Mouse (Mus musculus) limb, embryonic 11.5 days (tissue): ENCODE results near the gene Prep. TPM values are rescaled to one million over a fixed set of nuclear protein-coding genes. Genes with fewer than 3 reads are reported as not detected.

ENCODE experiments used
- ATAC-seq: fragments of 200-750 bp; cut with Nextera tagmentation; 2 replicates; pipeline ENCODE4 v1.8.0; 2017; ENCODE audit warnings: low read depth; ENCODE audit not compliant: insufficient number of reproducible peaks, low FRiP score, low TSS enrichment
- DNase-seq: peaks from one replicate; pipeline ENCODE4 v3.0.0-alpha.2; 2015; ENCODE audit warnings: low spot score
- H3K27ac ChIP-seq: fragments of 300-500 bp; sonication (generic); replicated peaks from 2 replicates; pipeline ENCODE4 v1.5.1; 2014; ENCODE audit warnings: low read depth, mild to moderate bottlenecking, low read length
- H3K27me3 ChIP-seq: fragments of 300-500 bp; sonication (generic); 2 replicates; pipeline ENCODE4 v1.6.1; 2014; ENCODE audit warnings: mild to moderate bottlenecking, low read length, mixed read lengths; ENCODE audit not compliant: control insufficient read depth, insufficient read depth
- H3K36me3 ChIP-seq: fragments of 300-500 bp; sonication (generic); 2 replicates; pipeline ENCODE4 v1.6.1; 2014; ENCODE audit warnings: mild to moderate bottlenecking, low read length, moderate library complexity, mixed read lengths; ENCODE audit not compliant: control insufficient read depth, insufficient read depth
- H3K4me1 ChIP-seq: fragments of 300-500 bp; sonication (generic); 2 replicates; pipeline ENCODE4 v1.6.1; 2014; ENCODE audit warnings: low read length, mixed read lengths; ENCODE audit not compliant: control insufficient read depth, insufficient read depth
- H3K4me2 ChIP-seq: fragments of 300-500 bp; sonication (generic); 2 replicates; pipeline ENCODE4 v1.6.1; 2014; ENCODE audit warnings: low read depth, mild to moderate bottlenecking, moderate library complexity; ENCODE audit not compliant: severe bottlenecking
- H3K4me3 ChIP-seq: fragments of 300-500 bp; sonication (generic); 2 replicates; pipeline ENCODE4 v1.5.1; 2014; ENCODE audit warnings: low read depth, low read length
- H3K9ac ChIP-seq: fragments of 300-500 bp; sonication (generic); 2 replicates; pipeline ENCODE4 v1.6.1; 2014; ENCODE audit warnings: mild to moderate bottlenecking, low read length
- H3K9me3 ChIP-seq: fragments of 300-500 bp; sonication (generic); 2 replicates; pipeline ENCODE4 v1.6.1; 2016; ENCODE audit warnings: low read length; ENCODE audit not compliant: control insufficient read depth
- WGBS: fragments of 180-500 bp; shearing (Covaris S2); extraction: QIAGEN DNeasy Blood & Tissue Kit; methylation state at CpG from one replicate; pipeline ENCODE4 v1.1.7; 2014; 5-methylcytosine and 5-hydroxymethylcytosine counted together
- polyA plus RNA-seq: library from polyadenylated mRNA; unstranded; fragments of >200 nt; fragmentation: Nextera tagmentation; extraction: Ambion mirVana; gene quantifications from 2 replicates; pipeline ENCODE4 v1.2.1, GENCODE M21; 2014

Gene Prep
- polyA plus RNA-seq, 1 experiment from 2014 or later: 35.8 TPM

GRCm38 (mm10) chr10:45045268-45045928 is 21.6 kb upstream of the Prep start:
- no peaks in the 10 kb centered on the region for H3K9me3 ChIP-seq
- peaks cover 5% of the 10 kb centered on the region; the same call in 1 of the 2 replicates for H3K4me1 ChIP-seq
- H3K36me3 ChIP-seq: no peaks in the 10 kb centered on the region
- WGBS: 25% methylated on average over 12 of the region's 12 CpGs
- DNase-seq (peak; percentile 87), ATAC-seq (no peak)
- H3K27ac ChIP-seq: no peak overlapping the region
- H3K4me2 ChIP-seq: no peak overlapping the region
- H3K27me3 ChIP-seq: no peaks in the 10 kb centered on the region
- no peak overlapping the region for H3K9ac ChIP-seq
- H3K4me3 ChIP-seq: no peak overlapping the region

DNA sequence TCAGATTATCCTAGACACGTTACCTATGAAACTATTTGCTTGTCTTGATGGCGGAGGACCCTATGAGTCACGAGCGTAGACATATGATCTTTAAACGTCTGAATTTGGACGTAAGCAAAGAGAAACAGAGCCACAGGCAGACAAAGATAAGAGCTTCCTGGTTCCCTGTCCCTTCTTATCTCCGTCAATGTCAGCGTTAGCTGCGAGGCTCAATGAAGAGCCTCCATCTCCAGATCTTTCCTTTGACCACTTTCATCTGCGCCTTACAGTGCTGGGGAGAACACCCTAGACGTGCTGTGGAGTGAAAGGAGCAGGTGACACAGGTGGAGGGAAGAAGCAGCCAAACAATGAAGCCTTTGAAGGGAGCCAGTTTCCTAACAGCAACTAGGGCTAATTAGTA is 18.8 kb upstream of the Prep start:
- H3K27me3 ChIP-seq: no peaks in the 10 kb centered on the region
- no peak overlapping the region for H3K27ac ChIP-seq
- DNase-seq (no peak), ATAC-seq (no peak)
- H3K4me2 ChIP-seq: no peak overlapping the region
- H3K9me3 ChIP-seq: no peaks in the 10 kb centered on the region
- WGBS: 64% methylated on average over 11 of the region's 11 CpGs
- H3K4me1 ChIP-seq: peaks cover 5% of the 10 kb centered on the region; the same call in 1 of the 2 replicates
- H3K9ac ChIP-seq: no peak overlapping the region
- H3K36me3 ChIP-seq: no peaks in the 10 kb centered on the region
- no peak overlapping the region for H3K4me3 ChIP-seq

GRCm38 (mm10) chr10:45048622-45049021 is 18.4 kb upstream of the Prep start:
- ATAC-seq (no peak), DNase-seq (no peak)
- Histone ChIP-seq H3K36me3 (no peaks in the 10 kb centered on the region), H3K4me3 (no peak overlapping the region), H3K4me2 (no peak overlapping the region), H3K27me3 (no peaks in the 10 kb centered on the region), H3K27ac (no peak overlapping the region), H3K9me3 (no peaks in the 10 kb centered on the region), H3K4me1 (peaks cover 5% of the 10 kb centered on the region; the same call in 1 of the 2 replicates), H3K9ac (no peak overlapping the region)
- 53% methylated on average over 11 of the region's 11 CpGs for WGBS

GRCm38 (mm10) chr10:45051125-45051744 is 15.8 kb upstream of the Prep start:
- Histone ChIP-seq H3K4me1 (0 out of 2 replicates have a peak, but pooled peaks cover 5% of the 10 kb centered on the region), H3K27me3 (no peaks in the 10 kb centered on the region), H3K4me3 (no peak overlapping the region), H3K27ac (no peak overlapping the region), H3K36me3 (no peaks in the 10 kb centered on the region), H3K9me3 (no peaks in the 10 kb centered on the region), H3K4me2 (no peak overlapping the region), H3K9ac (no peak overlapping the region)
- peak; percentile 17; the same call in 1 of the 2 replicates for ATAC-seq
- WGBS: 56% methylated on average over 11 of the region's 11 CpGs
- peak; percentile 87 for DNase-seq

GRCm38 (mm10) chr10:45058361-45058760 is 8.6 kb upstream of the Prep start:
- H3K4me3 ChIP-seq: no peak overlapping the region
- no peaks in the 10 kb centered on the region for H3K36me3 ChIP-seq
- ATAC-seq (no peak), DNase-seq (no peak)
- no peak overlapping the region for H3K27ac ChIP-seq
- no peak overlapping the region for H3K9ac ChIP-seq
- no peaks in the 10 kb centered on the region for H3K9me3 ChIP-seq
- H3K4me2 ChIP-seq: no peak overlapping the region
- H3K4me1 ChIP-seq: no peaks in the 10 kb centered on the region
- no peaks in the 10 kb centered on the region for H3K27me3 ChIP-seq
- WGBS: 90% methylated on average over 6 of the region's 6 CpGs

DNA sequence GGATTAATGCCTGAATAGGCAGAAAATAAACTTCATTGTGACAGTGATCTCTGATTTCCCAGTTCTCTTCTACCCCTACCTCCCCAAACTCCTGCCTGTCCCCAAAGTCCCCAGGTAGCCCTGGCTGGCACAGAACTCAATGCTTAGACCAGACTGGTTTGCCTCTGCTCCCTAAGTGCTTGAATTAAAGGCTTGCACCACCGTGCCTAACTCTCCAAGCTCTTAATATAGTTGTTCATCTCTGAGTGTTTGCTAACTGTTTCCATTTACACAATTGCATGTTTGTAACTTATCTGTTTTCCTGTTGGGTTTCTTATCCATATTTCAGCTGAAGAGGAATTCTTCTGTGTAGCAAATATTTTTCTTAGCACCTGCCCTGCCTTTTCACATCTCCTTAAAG is 6.2 kb upstream of the Prep start:
- Histone ChIP-seq H3K4me3 (no peak overlapping the region), H3K27ac (no peak overlapping the region), H3K36me3 (no peaks in the 10 kb centered on the region), H3K4me2 (no peak overlapping the region), H3K9me3 (no peaks in the 10 kb centered on the region), H3K9ac (no peak overlapping the region), H3K4me1 (no peaks in the 10 kb centered on the region), H3K27me3 (no peaks in the 10 kb centered on the region)
- ATAC-seq: no peak
- DNase-seq: no peak
- WGBS: 86% methylated on average over 1 of the region's 1 CpGs

- DNase-seq (no peak), ATAC-seq (peak; percentile 28)
- peak overlapping the region; percentile 34 for H3K4me2 ChIP-seq
- no peaks in the 10 kb centered on the region for H3K9me3 ChIP-seq
- H3K27me3 ChIP-seq: no peaks in the 10 kb centered on the region
- no peaks in the 10 kb centered on the region for H3K36me3 ChIP-seq
- H3K4me3 ChIP-seq: peak overlapping the region; percentile 94
- peak overlapping the region; percentile 95 for H3K9ac ChIP-seq
- peaks cover 4% of the 10 kb centered on the region for H3K4me1 ChIP-seq
- peak overlapping the region; percentile 52; the same call in 1 of the 2 replicates for H3K27ac ChIP-seq
- 16% methylated on average over 12 of the region's 12 CpGs for WGBS
These were observed 672 bp upstream of the Prep start for GRCm38 (mm10) chr10:45066131-45066930.

- peak overlapping the region; percentile 75; the same call in 1 of the 2 replicates for H3K27ac ChIP-seq
- DNase-seq (no peak), ATAC-seq (peak; percentile 48; the same call in 1 of the 2 replicates)
- peak overlapping the region; percentile 34 for H3K4me2 ChIP-seq
- H3K27me3 ChIP-seq: no peaks in the 10 kb centered on the region
- H3K4me1 ChIP-seq: peaks cover 4% of the 10 kb centered on the region
- 0% methylated on average over 28 of the region's 28 CpGs for WGBS
- H3K36me3 ChIP-seq: no peaks in the 10 kb centered on the region
- H3K9me3 ChIP-seq: no peaks in the 10 kb centered on the region
- H3K4me3 ChIP-seq: peak overlapping the region; percentile 94
- peak overlapping the region; percentile 95 for H3K9ac ChIP-seq
These were observed 478 bp downstream of the Prep start for GRCm38 (mm10) chr10:45067436-45067925.
